8 mouse cellular contexts compared by ENCODE assay signal in genomic region chr9:71128911-71129310, GRCm38 (mm10). TPM values are rescaled to one million over a fixed set of nuclear protein-coding genes. Genes with fewer than 3 reads are reported as not detected.
DNase-seq lines count a peak whose midpoint lies in the region; ATAC-seq and TF ChIP-seq lines count a peak whose summit lies in the region.

No protein-coding gene starts in this region.

- intact Hi-C loops in left cerebral cortex, postnatal 4 days (cut with DNase I) = no loop called here

- DNase-seq in intestine, embryonic 14.5 days (ENCODE audit: low spot score) = peak; percentile 61
- DNase-seq in adrenal gland, adult 8-10 months = peak; percentile 31
- DNase-seq in embryo, embryonic 9.5 days (ENCODE audit: extremely low spot score) = peak; percentile 52
- DNase-seq in hindbrain, postnatal 0 days (ENCODE audit: low spot score) = peak; percentile 81
- peak; percentile 60 for DNase-seq in left cerebral cortex, postnatal 4 days
- DNase-seq in thymus, postnatal 25 days = peak; percentile 58

- no peak overlapping the region for H3K4me3 ChIP-seq in intestine, embryonic 14.5 days (ENCODE audit: low read depth, low read length)
- H3K4me3 ChIP-seq in intestine, embryonic 15.5 days (replicated peaks) = no peak overlapping the region
- no peak overlapping the region for H3K4me3 ChIP-seq in hindbrain, postnatal 0 days (ENCODE audit: low read length)

- TF ChIP-seq CTCF in hindbrain, postnatal 0 days (IDR thresholded peaks at IDR 0.05; ENCODE audit: low read depth) = peak; percentile 84

- 41% methylated on average over 5 of the region's 5 CpGs for WGBS in intestine, embryonic 14.5 days
- 48% methylated on average over 5 of the region's 5 CpGs for WGBS in intestine, embryonic 15.5 days
- WGBS in hindbrain, postnatal 0 days = 55% methylated on average over 5 of the region's 5 CpGs

- no peak overlapping the region for H3K9ac ChIP-seq in intestine, embryonic 14.5 days (ENCODE audit: low read length)
- H3K9ac ChIP-seq in intestine, embryonic 15.5 days = no peak overlapping the region
- H3K9ac ChIP-seq in hindbrain, postnatal 0 days (replicated peaks; ENCODE audit: low read length) = no peak overlapping the region

- no peaks in the 10 kb centered on the region for H3K9me3 ChIP-seq in intestine, embryonic 14.5 days (ENCODE audit: control insufficient read depth, low read length)
- no peaks in the 10 kb centered on the region for H3K9me3 ChIP-seq in intestine, embryonic 15.5 days
- H3K9me3 ChIP-seq in hindbrain, postnatal 0 days (ENCODE audit: low read length) = no peaks in the 10 kb centered on the region

- H3K4me1 ChIP-seq in intestine, embryonic 14.5 days (replicated peaks; ENCODE audit: control insufficient read depth, insufficient read depth, low read length) = no peaks in the 10 kb centered on the region
- H3K4me1 ChIP-seq in intestine, embryonic 15.5 days (replicated peaks) = no peaks in the 10 kb centered on the region
- no peaks in the 10 kb centered on the region for H3K4me1 ChIP-seq in hindbrain, postnatal 0 days (ENCODE audit: insufficient read depth, low read length)

- no peak overlapping the region for H3K27ac ChIP-seq in intestine, embryonic 14.5 days (ENCODE audit: low read depth)
- H3K27ac ChIP-seq in intestine, embryonic 15.5 days = no peak overlapping the region
- no peak overlapping the region for H3K27ac ChIP-seq in hindbrain, postnatal 0 days

- H3K27me3 ChIP-seq in intestine, embryonic 14.5 days (replicated peaks; ENCODE audit: control insufficient read depth, insufficient read depth, low read length) = no peaks in the 10 kb centered on the region
- no peaks in the 10 kb centered on the region for H3K27me3 ChIP-seq in intestine, embryonic 15.5 days (replicated peaks)
- no peaks in the 10 kb centered on the region for H3K27me3 ChIP-seq in hindbrain, postnatal 0 days (ENCODE audit: insufficient read depth, low read length)

- H3K36me3 ChIP-seq in intestine, embryonic 14.5 days (ENCODE audit: control insufficient read depth, insufficient read depth, low read length) = no peaks in the 10 kb centered on the region
- no peaks in the 10 kb centered on the region for H3K36me3 ChIP-seq in intestine, embryonic 15.5 days
- no peaks in the 10 kb centered on the region for H3K36me3 ChIP-seq in hindbrain, postnatal 0 days (ENCODE audit: insufficient read depth, low read length)

- no peak for ATAC-seq in intestine, embryonic 14.5 days (replicated peaks; ENCODE audit: low FRiP score, low TSS enrichment, low read depth)
- ATAC-seq in intestine, embryonic 15.5 days = no peak
- ATAC-seq in hindbrain, postnatal 0 days = 0 out of 2 replicates have a peak, but pooled peaks have one; percentile 35
- ATAC-seq in neutrophil, adult 5-6 weeks (ENCODE audit: extremely low read depth, insufficient number of reproducible peaks, low FRiP score, poor library complexity, severe bottlenecking) = peak; percentile 64; the same call in 1 of the 2 replicates

- H3K4me2 ChIP-seq in intestine, embryonic 14.5 days (ENCODE audit: low read length) = no peak overlapping the region
- no peak overlapping the region for H3K4me2 ChIP-seq in intestine, embryonic 15.5 days (replicated peaks)
- H3K4me2 ChIP-seq in hindbrain, postnatal 0 days (ENCODE audit: low read depth, low read length) = no peak overlapping the region

RNA-seq across cellular contexts. Expression of gene Aqp9, which starts 39.6 kb away (rescaled TPM):
- 0.26 and 0.38 TPM in 2 replicates for polyA plus RNA-seq in intestine, embryonic 14.5 days (2014; fragmentation: Nextera tagmentation; extraction: Ambion mirVana)
- polyA plus RNA-seq in intestine, embryonic 15.5 days (2015; fragmentation: Nextera tagmentation; extraction: Ambion mirVana) = 0.74 and 1.0 TPM in 2 replicates
- 1 to 10 TPM in 1 of 4 experiments, under 1 TPM in 2, not detected in 1; 0.35 to 1.2 (median 0.74) TPM for total RNA-seq in adrenal gland, adult 8-10 months (2022)
- 0.37 and 0.93 TPM in 2 replicates for total RNA-seq in hindbrain, postnatal 0 days (2014; rRNA removed)
- 2.5 and 3.0 TPM in 2 replicates for polyA plus RNA-seq in hindbrain, postnatal 0 days (2015; fragmentation: Nextera tagmentation; extraction: Ambion mirVana)
- total RNA-seq in left cerebral cortex, postnatal 4 days (2021) = 1 to 10 TPM in 1 of 2 experiments, under 1 TPM in 1; 0.87 to 1.5 TPM
- total RNA-seq in neutrophil, adult 5-6 weeks (2017) = 58.1 and 58.9 TPM in 2 replicates

Comparison
In these comparisons a context has a peak if more than half of its experiments do, and no peak if none do; other contexts are left out.
1. ATAC-seq: peak in hindbrain, postnatal 0 days (single experiment) and neutrophil, adult 5-6 weeks (single experiment); none in intestine, embryonic 14.5 days (single experiment) and intestine, embryonic 15.5 days (single experiment).
2. DNase-seq: peak in every context shown above with its lines; median percentile 81 in hindbrain, postnatal 0 days; 61 in intestine, embryonic 14.5 days; 60 in left cerebral cortex, postnatal 4 days; 58 in thymus, postnatal 25 days; 52 in embryo, embryonic 9.5 days; 31 in adrenal gland, adult 8-10 months.
3. RNA of gene Aqp9, which starts 39.6 kb away (total RNA-seq): 58.1 to 58.9 TPM in neutrophil, adult 5-6 weeks; 0.87 to 1.5 TPM in left cerebral cortex, postnatal 4 days, 0.35 to 1.2 TPM in adrenal gland, adult 8-10 months and 0.37 to 0.93 TPM in hindbrain, postnatal 0 days; every median in the first group is over 10 times any median in the second.